Mouse (Mus musculus): ENCODE data around the gene Tgm5. TPM values are rescaled to one million over a fixed set of nuclear protein-coding genes. Genes with fewer than 3 reads are reported as not detected.

Tgm5 gene
- polyA plus RNA-seq, 1 experiment from 2014 or later: 0.09 TPM

GRCm38 (mm10) chr2:121102051-121102450 lies 16.4 kb upstream of the Tgm5 start:
- no peak overlapping the region for H3K27ac ChIP-seq (ENCODE audit: low read length)
- peak; percentile 48; the same call in 1 of the 2 replicates for ATAC-seq
- no peaks in the 10 kb centered on the region for H3K27me3 ChIP-seq (ENCODE audit: control insufficient read depth, insufficient read depth, low read depth, low read length)
- H3K9ac ChIP-seq (ENCODE audit: low read depth, low read length): no peak overlapping the region
- no peaks in the 10 kb centered on the region for H3K9me3 ChIP-seq (replicated peaks; ENCODE audit: control insufficient read depth, low read length, poor library complexity, severe bottlenecking)
- H3K4me3 ChIP-seq (ENCODE audit: low read depth, low read length): no peak overlapping the region
- H3K4me2 ChIP-seq (ENCODE audit: low read length): no peak overlapping the region
- H3K4me1 ChIP-seq (ENCODE audit: control insufficient read depth, insufficient read depth, low read length): no peaks in the 10 kb centered on the region
- H3K36me3 ChIP-seq (ENCODE audit: control insufficient read depth, insufficient read depth, low read length): no peaks in the 10 kb centered on the region
- 31% methylated on average over 9 of the region's 9 CpGs for WGBS

GRCm38 (mm10) chr2:121089751-121090150 lies 4.1 kb upstream of the Tgm5 start:
- no peak for ATAC-seq
- H3K4me1 ChIP-seq (ENCODE audit: control insufficient read depth, insufficient read depth, low read length): no peaks in the 10 kb centered on the region
- H3K27me3 ChIP-seq (ENCODE audit: control insufficient read depth, insufficient read depth, low read depth, low read length): no peaks in the 10 kb centered on the region
- no peak overlapping the region for H3K4me3 ChIP-seq (ENCODE audit: low read depth, low read length)
- no peak overlapping the region for H3K4me2 ChIP-seq (ENCODE audit: low read length)
- no peaks in the 10 kb centered on the region for H3K36me3 ChIP-seq (ENCODE audit: control insufficient read depth, insufficient read depth, low read length)
- WGBS: 82% methylated on average over 4 of the region's 4 CpGs
- H3K9ac ChIP-seq (ENCODE audit: low read depth, low read length): no peak overlapping the region
- H3K27ac ChIP-seq (ENCODE audit: low read length): no peak overlapping the region
- H3K9me3 ChIP-seq (replicated peaks; ENCODE audit: control insufficient read depth, low read length, poor library complexity, severe bottlenecking): no peaks in the 10 kb centered on the region

GRCm38 (mm10) chr2:121088507-121088906 lies 2.9 kb upstream of the Tgm5 start:
- Histone ChIP-seq H3K4me1 (ENCODE audit: control insufficient read depth, insufficient read depth, low read length) (no peaks in the 10 kb centered on the region), H3K4me2 (ENCODE audit: low read length) (no peak overlapping the region), H3K27ac (ENCODE audit: low read length) (no peak overlapping the region), H3K9ac (ENCODE audit: low read depth, low read length) (no peak overlapping the region), H3K27me3 (ENCODE audit: control insufficient read depth, insufficient read depth, low read depth, low read length) (no peaks in the 10 kb centered on the region), H3K4me3 (ENCODE audit: low read depth, low read length) (no peak overlapping the region), H3K9me3 (replicated peaks; ENCODE audit: control insufficient read depth, low read length, poor library complexity, severe bottlenecking) (no peaks in the 10 kb centered on the region), H3K36me3 (ENCODE audit: control insufficient read depth, insufficient read depth, low read length) (no peaks in the 10 kb centered on the region)
- ATAC-seq: no peak
- WGBS: 90% methylated on average over 3 of the region's 3 CpGs

- 92% methylated on average over 1 of the region's 1 CpGs for WGBS
- Histone ChIP-seq H3K36me3 (ENCODE audit: control insufficient read depth, insufficient read depth, low read length) (no peaks in the 10 kb centered on the region), H3K27ac (ENCODE audit: low read length) (no peak overlapping the region), H3K27me3 (ENCODE audit: control insufficient read depth, insufficient read depth, low read depth, low read length) (no peaks in the 10 kb centered on the region), H3K9ac (ENCODE audit: low read depth, low read length) (no peak overlapping the region), H3K4me2 (ENCODE audit: low read length) (no peak overlapping the region), H3K4me3 (ENCODE audit: low read depth, low read length) (no peak overlapping the region), H3K4me1 (ENCODE audit: control insufficient read depth, insufficient read depth, low read length) (no peaks in the 10 kb centered on the region), H3K9me3 (replicated peaks; ENCODE audit: control insufficient read depth, low read length, poor library complexity, severe bottlenecking) (no peaks in the 10 kb centered on the region)
- no peak for ATAC-seq
Observed at GRCm38 (mm10) chr2:121082626-121083025, 3.0 kb downstream of the Tgm5 start.

- H3K4me2 ChIP-seq (ENCODE audit: low read length): no peak overlapping the region
- H3K4me1 ChIP-seq (ENCODE audit: control insufficient read depth, insufficient read depth, low read length): no peaks in the 10 kb centered on the region
- no peaks in the 10 kb centered on the region for H3K27me3 ChIP-seq (ENCODE audit: control insufficient read depth, insufficient read depth, low read depth, low read length)
- H3K27ac ChIP-seq (ENCODE audit: low read length): no peak overlapping the region
- no peaks in the 10 kb centered on the region for H3K9me3 ChIP-seq (replicated peaks; ENCODE audit: control insufficient read depth, low read length, poor library complexity, severe bottlenecking)
- no peaks in the 10 kb centered on the region for H3K36me3 ChIP-seq (ENCODE audit: control insufficient read depth, insufficient read depth, low read length)
- WGBS: 84% methylated on average over 7 of the region's 7 CpGs
- H3K4me3 ChIP-seq (ENCODE audit: low read depth, low read length): no peak overlapping the region
- ATAC-seq: no peak
- H3K9ac ChIP-seq (ENCODE audit: low read depth, low read length): no peak overlapping the region
Observed at GRCm38 (mm10) chr2:121074747-121075146, 10.9 kb downstream of the Tgm5 start.

- no peaks in the 10 kb centered on the region for H3K27me3 ChIP-seq (ENCODE audit: control insufficient read depth, insufficient read depth, low read depth, low read length)
- no peaks in the 10 kb centered on the region for H3K4me1 ChIP-seq (ENCODE audit: control insufficient read depth, insufficient read depth, low read length)
- 75% methylated on average over 6 of the region's 6 CpGs for WGBS
- no peak overlapping the region for H3K4me2 ChIP-seq (ENCODE audit: low read length)
- H3K9ac ChIP-seq (ENCODE audit: low read depth, low read length): no peak overlapping the region
- no peaks in the 10 kb centered on the region for H3K36me3 ChIP-seq (ENCODE audit: control insufficient read depth, insufficient read depth, low read length)
- H3K4me3 ChIP-seq (ENCODE audit: low read depth, low read length): no peak overlapping the region
- no peaks in the 10 kb centered on the region for H3K9me3 ChIP-seq (replicated peaks; ENCODE audit: control insufficient read depth, low read length, poor library complexity, severe bottlenecking)
- H3K27ac ChIP-seq (ENCODE audit: low read length): no peak overlapping the region
- no peak for ATAC-seq
Observed at GRCm38 (mm10) chr2:121071871-121072270, 13.8 kb downstream of the Tgm5 start.

- no peaks in the 10 kb centered on the region for H3K4me1 ChIP-seq (ENCODE audit: control insufficient read depth, insufficient read depth, low read length)
- H3K36me3 ChIP-seq (ENCODE audit: control insufficient read depth, insufficient read depth, low read length): no peaks in the 10 kb centered on the region
- no peak overlapping the region for H3K9ac ChIP-seq (ENCODE audit: low read depth, low read length)
- H3K4me3 ChIP-seq (ENCODE audit: low read depth, low read length): no peak overlapping the region
- 63% methylated on average over 6 of the region's 6 CpGs for WGBS
- no peak overlapping the region for H3K27ac ChIP-seq (ENCODE audit: low read length)
- no peak for ATAC-seq
- H3K27me3 ChIP-seq (ENCODE audit: control insufficient read depth, insufficient read depth, low read depth, low read length): no peaks in the 10 kb centered on the region
- no peak overlapping the region for H3K4me2 ChIP-seq (ENCODE audit: low read length)
- H3K9me3 ChIP-seq (replicated peaks; ENCODE audit: control insufficient read depth, low read length, poor library complexity, severe bottlenecking): no peaks in the 10 kb centered on the region
Observed at GRCm38 (mm10) chr2:121069506-121069905, 16.1 kb downstream of the Tgm5 start.

- Histone ChIP-seq H3K9me3 (replicated peaks; ENCODE audit: control insufficient read depth, low read length, poor library complexity, severe bottlenecking) (no peaks in the 10 kb centered on the region), H3K4me1 (ENCODE audit: control insufficient read depth, insufficient read depth, low read length) (no peaks in the 10 kb centered on the region), H3K4me3 (ENCODE audit: low read depth, low read length) (no peak overlapping the region), H3K27ac (ENCODE audit: low read length) (no peak overlapping the region), H3K4me2 (ENCODE audit: low read length) (no peak overlapping the region), H3K36me3 (ENCODE audit: control insufficient read depth, insufficient read depth, low read length) (no peaks in the 10 kb centered on the region), H3K27me3 (ENCODE audit: control insufficient read depth, insufficient read depth, low read depth, low read length) (no peaks in the 10 kb centered on the region), H3K9ac (ENCODE audit: low read depth, low read length) (no peak overlapping the region)
- ATAC-seq: no peak
- 65% methylated on average over 4 of the region's 4 CpGs for WGBS
Observed at GRCm38 (mm10) chr2:121067116-121067515, 18.5 kb downstream of the Tgm5 start.

- H3K4me2 ChIP-seq (ENCODE audit: low read length): no peak overlapping the region
- WGBS: 99% methylated on average over 2 of the region's 2 CpGs
- H3K4me3 ChIP-seq (ENCODE audit: low read depth, low read length): no peak overlapping the region
Observed at GRCm38 (mm10) chr2:121061315-121061714, 24.3 kb downstream of the Tgm5 start.

GRCm38 (mm10) chr2:121057997-121058396 lies 27.6 kb downstream of the Tgm5 start:
- H3K9me3 ChIP-seq (replicated peaks; ENCODE audit: control insufficient read depth, low read length, poor library complexity, severe bottlenecking): no peaks in the 10 kb centered on the region
- no peaks in the 10 kb centered on the region for H3K4me1 ChIP-seq (ENCODE audit: control insufficient read depth, insufficient read depth, low read length)
- H3K27me3 ChIP-seq (ENCODE audit: control insufficient read depth, insufficient read depth, low read depth, low read length): no peaks in the 10 kb centered on the region
- H3K9ac ChIP-seq (ENCODE audit: low read depth, low read length): no peak overlapping the region
- WGBS: 80% methylated on average over 6 of the region's 6 CpGs
- ATAC-seq: no peak
- no peaks in the 10 kb centered on the region for H3K36me3 ChIP-seq (ENCODE audit: control insufficient read depth, insufficient read depth, low read length)
- no peak overlapping the region for H3K27ac ChIP-seq (ENCODE audit: low read length)
- H3K4me3 ChIP-seq (ENCODE audit: low read depth, low read length): no peak overlapping the region
- no peak overlapping the region for H3K4me2 ChIP-seq (ENCODE audit: low read length)

More at GRCm38 (mm10) chr2:121061315-121061714, 24.3 kb downstream of the Tgm5 start:
- H3K27ac ChIP-seq (ENCODE audit: low read length): no peak overlapping the region
- no peak overlapping the region for H3K9ac ChIP-seq (ENCODE audit: low read depth, low read length)
- no peaks in the 10 kb centered on the region for H3K9me3 ChIP-seq (replicated peaks; ENCODE audit: control insufficient read depth, low read length, poor library complexity, severe bottlenecking)
- no peaks in the 10 kb centered on the region for H3K4me1 ChIP-seq (ENCODE audit: control insufficient read depth, insufficient read depth, low read length)
- no peaks in the 10 kb centered on the region for H3K27me3 ChIP-seq (ENCODE audit: control insufficient read depth, insufficient read depth, low read depth, low read length)
- no peaks in the 10 kb centered on the region for H3K36me3 ChIP-seq (ENCODE audit: control insufficient read depth, insufficient read depth, low read length)
- ATAC-seq: no peak
